Mouse (Mus musculus): ENCODE data around the gene Akap8.

DNA sequence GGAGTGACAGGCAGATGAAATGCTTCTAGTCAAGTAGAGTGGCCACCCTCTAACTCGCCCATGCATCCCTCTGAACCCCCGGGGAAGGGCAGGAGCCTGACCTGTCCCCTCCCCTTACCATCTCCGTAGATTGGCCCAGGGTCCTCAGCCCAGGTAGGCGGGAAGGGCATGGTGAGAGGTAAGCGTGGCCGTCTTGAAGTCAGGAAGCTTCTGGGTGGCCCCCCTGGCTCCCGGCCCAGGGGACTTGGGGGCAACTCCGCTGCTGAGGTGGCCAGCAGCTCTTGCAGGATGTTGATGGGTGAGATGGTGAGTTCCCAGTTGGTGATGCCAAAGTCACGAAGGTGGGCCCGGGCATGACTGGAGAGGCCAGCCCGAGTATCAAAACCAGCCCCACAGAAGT, 46.7 kb upstream of the Akap8 start:
- TF ChIP-seq CTCF (IDR thresholded peaks at IDR 0.05; ENCODE audit: insufficient read depth, low read length) (no peak), POLR2A (IDR thresholded peaks at IDR 0.05; ENCODE audit: borderline replicate concordance, extremely low read depth, low read depth, low read length) (no peak)

All from lung, adult 2 months (tissue).